Mouse (Mus musculus) kidney, postnatal 0 days (tissue): ENCODE measurements around the gene Ptrh2. TPM values are rescaled to one million over a fixed set of nuclear protein-coding genes. Genes with fewer than 3 reads are reported as not detected.

Experiments used
- ATAC-seq: fragments of 200-750 bp; cut with Nextera tagmentation; replicated peaks from 2 replicates; pipeline ENCODE4 v1.8.0; 2017; ENCODE audit warnings: low read depth, moderate number of reproducible peaks, moderate TSS enrichment, moderate library complexity; ENCODE audit not compliant: low FRiP score
- DNase-seq: peaks from one replicate; pipeline ENCODE4 v3.0.0-alpha.2; 2016; ENCODE audit warnings: low spot score
- H3K27ac ChIP-seq: fragments of 300-500 bp; sonication (generic); 2 replicates; pipeline ENCODE4 v1.5.1; 2014; ENCODE audit warnings: mild to moderate bottlenecking
- H3K27me3 ChIP-seq: fragments of 300-500 bp; sonication (generic); 2 replicates; pipeline ENCODE4 v1.6.1; 2014; ENCODE audit warnings: low read length, mixed read lengths; ENCODE audit not compliant: insufficient read depth
- H3K36me3 ChIP-seq: fragments of 300-500 bp; sonication (generic); 2 replicates; pipeline ENCODE4 v1.6.1; 2014; ENCODE audit warnings: low read length, mixed read lengths; ENCODE audit not compliant: insufficient read depth
- H3K4me1 ChIP-seq: fragments of 300-500 bp; sonication (generic); replicated peaks from 2 replicates; pipeline ENCODE4 v1.6.1; 2014; ENCODE audit warnings: antibody characterized with exemption, low read length, mixed read lengths; ENCODE audit not compliant: insufficient read depth
- H3K4me2 ChIP-seq: fragments of 300-500 bp; sonication (generic); 2 replicates; pipeline ENCODE4 v1.6.1; 2014; ENCODE audit warnings: mild to moderate bottlenecking, low read length, moderate library complexity, mixed read lengths
- H3K4me3 ChIP-seq: fragments of 300-500 bp; sonication (generic); replicated peaks from 2 replicates; pipeline ENCODE4 v1.5.1; 2014; ENCODE audit warnings: low read depth, low read length
- H3K9ac ChIP-seq: fragments of 300-500 bp; sonication (generic); 2 replicates; pipeline ENCODE4 v1.6.1; 2014; ENCODE audit warnings: low read depth, low read length
- H3K9me3 ChIP-seq: fragments of 300-500 bp; sonication (generic); replicated peaks from 2 replicates; pipeline ENCODE4 v1.6.1; 2016; ENCODE audit warnings: low read length, inconsistent platforms, mixed read lengths
- CTCF ChIP-seq: IDR thresholded peaks from 2 replicates; pipeline ENCODE4 v1.5.1; 2016; ENCODE audit warnings: antibody characterized with exemption, low read depth, mild to moderate bottlenecking, moderate library complexity
- WGBS: fragments of 180-500 bp; shearing (Covaris S2); extraction: QIAGEN DNeasy Blood & Tissue Kit; methylation state at CpG from one replicate; pipeline ENCODE4 v1.1.7; 2014; 5-methylcytosine and 5-hydroxymethylcytosine counted together
- polyA plus RNA-seq: library from polyadenylated mRNA; unstranded; fragments of >200 nt; fragmentation: Nextera tagmentation; extraction: Ambion mirVana; gene quantifications from 2 replicates; pipeline ENCODE4 v1.2.1, GENCODE M21; 2015

Ptrh2 gene
- polyA plus RNA-seq, 1 experiment from 2014 or later, result 28.6 TPM

- Histone ChIP-seq H3K9ac (no peak overlapping the region), H3K4me2 (no peak overlapping the region), H3K4me3 (no peak overlapping the region), H3K27ac (no peak overlapping the region), H3K27me3 (no peaks in the 10 kb centered on the region), H3K4me1 (peaks cover 18% of the 10 kb centered on the region; the same call in 1 of the 2 replicates), H3K36me3 (no peaks in the 10 kb centered on the region), H3K9me3 (no peaks in the 10 kb centered on the region)
- DNase-seq, result no peak
- 91% methylated on average over 5 of the region's 5 CpGs for WGBS
- no peak for TF ChIP-seq CTCF
- no peak for ATAC-seq
These were observed 57.7 kb downstream of the Ptrh2 start for GRCm38 (mm10) chr11:86741505-86741904.

Other genes with a start within 250 kb of the Ptrh2 start
- 48.3 and 53.3 TPM in 2 replicates for gene Rnft1, start 199.3 kb upstream of the Ptrh2 start, polyA plus RNA-seq
- 50.8 and 55.8 TPM in 2 replicates for gene Rps6kb1, start 139.2 kb upstream of the Ptrh2 start, polyA plus RNA-seq
- gene Tubd1, start 139.0 kb upstream of the Ptrh2 start, polyA plus RNA-seq, result 8.4 and 8.5 TPM in 2 replicates
- gene Vmp1, start 149 bp upstream of the Ptrh2 start, polyA plus RNA-seq, result 222 and 249 TPM in 2 replicates
- 113 and 120 TPM in 2 replicates for gene Cltc, start 73.6 kb downstream of the Ptrh2 start, polyA plus RNA-seq
- 30.7 and 33.3 TPM in 2 replicates for gene Dhx40, start 123.8 kb downstream of the Ptrh2 start, polyA plus RNA-seq